Mouse (Mus musculus): ENCODE data around the gene Polr3gl.
A peak's percentile ranks its signal among the peaks of the same experiment; 100 is the strongest.
"Not testable (repeated sequence)": the region's sequence is repeated elsewhere in the genome, so short reads cannot be mapped to it uniquely, and the experiment has no call there.

The Polr3gl gene

DNA sequence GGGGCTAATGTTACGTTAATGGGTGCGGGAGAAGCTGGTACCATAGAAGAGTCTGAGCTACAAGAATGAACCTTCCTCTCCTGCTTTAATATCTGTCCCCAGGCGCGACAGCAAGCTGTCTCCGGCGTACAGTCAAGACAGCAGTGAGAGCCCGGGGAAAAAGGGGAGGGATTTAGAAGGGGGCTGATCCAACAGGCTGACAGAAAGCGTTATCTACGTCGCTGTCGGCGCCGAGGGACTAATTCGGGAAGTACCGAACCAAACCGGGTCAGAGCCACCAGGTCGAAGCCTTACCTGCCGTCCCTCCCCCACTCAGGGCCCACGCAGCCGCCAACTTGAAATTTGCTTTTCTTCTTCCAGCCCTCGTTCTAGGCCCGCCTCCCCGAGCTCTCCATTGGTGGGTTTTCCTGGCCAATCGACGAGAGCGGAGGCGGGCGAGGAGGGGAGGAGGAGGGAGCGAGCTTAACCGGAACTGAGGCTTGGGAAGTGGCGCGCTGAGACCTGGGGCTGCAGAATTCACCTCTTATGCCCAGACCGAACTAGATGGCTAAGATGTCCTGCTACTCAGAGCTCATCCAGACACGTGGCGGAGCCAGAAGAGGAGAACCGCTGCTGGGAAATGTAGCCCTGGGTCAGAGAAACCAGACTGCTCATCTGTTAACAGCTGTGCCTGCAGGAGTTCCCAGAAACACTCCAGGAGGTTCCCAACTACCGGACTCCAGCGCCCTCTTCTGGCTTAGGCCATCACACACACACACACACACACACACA lies at the start of gene Polr3gl:
Polr3gl (minus strand) TSS at position 392 of the 771 bp plus-strand sequence.
- DNase-seq (ENCODE audit: low spot score), result peak; percentile 95

DNA sequence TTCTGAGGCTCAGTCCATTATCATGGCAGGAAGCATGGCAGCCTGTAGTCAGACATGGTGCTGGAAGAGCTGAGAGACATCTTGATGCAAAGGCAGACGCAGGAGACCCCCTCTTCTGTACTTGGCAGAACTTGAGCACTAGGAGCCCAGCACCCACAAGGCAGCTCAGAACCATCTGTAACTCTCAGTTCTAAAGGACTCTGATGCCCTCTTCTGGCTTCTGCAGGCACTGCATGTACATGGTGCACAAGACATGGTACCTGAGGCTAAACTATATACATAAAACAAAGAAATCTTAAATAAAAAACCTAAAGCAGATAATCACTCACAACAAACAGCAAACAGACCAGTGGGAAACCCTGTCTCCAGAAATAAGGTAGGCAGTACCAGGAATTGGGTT lies 45.2 kb upstream of the Polr3gl start:
- peak; percentile 61 for DNase-seq (ENCODE audit: low spot score)

DNA sequence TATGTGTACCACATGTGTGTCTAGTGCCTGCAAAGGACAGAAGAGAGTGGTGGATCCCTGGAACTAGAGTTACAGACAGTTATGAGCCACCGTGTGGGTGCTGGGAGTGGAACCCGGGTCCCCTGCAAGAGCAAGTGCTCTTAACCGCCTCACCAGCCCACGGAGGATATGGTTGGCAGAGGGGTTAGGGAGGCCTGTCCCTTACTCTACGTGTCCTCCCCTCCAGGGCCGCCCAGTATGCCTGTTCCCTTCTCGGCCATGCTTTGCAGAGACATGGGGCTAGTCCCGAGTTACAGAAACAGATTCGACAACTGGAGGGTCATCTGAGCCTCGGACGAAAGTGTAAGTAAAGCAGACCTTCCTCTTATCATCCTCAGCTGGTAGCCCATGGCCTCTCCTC lies 42.5 kb upstream of the Polr3gl start:
- DNase-seq (ENCODE audit: low spot score), result no peak

DNA sequence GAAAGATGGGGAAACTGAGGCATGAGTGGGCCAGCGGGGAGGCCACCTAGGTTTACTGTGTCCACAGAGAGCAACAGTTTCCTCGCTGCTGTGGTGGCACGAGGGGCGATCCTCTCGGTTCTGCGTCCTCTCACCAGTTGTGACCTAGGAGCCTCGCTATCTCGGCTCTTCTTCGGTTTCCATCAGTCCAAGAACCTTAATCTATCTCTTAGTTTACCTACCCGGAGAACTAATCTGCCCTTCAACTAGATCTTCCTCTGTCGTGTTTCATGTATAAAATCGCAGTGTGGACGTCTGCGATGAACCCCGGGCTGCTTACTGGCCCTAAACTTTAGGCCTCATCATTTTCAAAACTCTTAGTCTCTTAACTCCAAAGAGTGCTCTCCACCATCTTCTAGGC lies 41.9 kb upstream of the Polr3gl start:
- peak; percentile 27 for DNase-seq (ENCODE audit: low spot score)

DNA sequence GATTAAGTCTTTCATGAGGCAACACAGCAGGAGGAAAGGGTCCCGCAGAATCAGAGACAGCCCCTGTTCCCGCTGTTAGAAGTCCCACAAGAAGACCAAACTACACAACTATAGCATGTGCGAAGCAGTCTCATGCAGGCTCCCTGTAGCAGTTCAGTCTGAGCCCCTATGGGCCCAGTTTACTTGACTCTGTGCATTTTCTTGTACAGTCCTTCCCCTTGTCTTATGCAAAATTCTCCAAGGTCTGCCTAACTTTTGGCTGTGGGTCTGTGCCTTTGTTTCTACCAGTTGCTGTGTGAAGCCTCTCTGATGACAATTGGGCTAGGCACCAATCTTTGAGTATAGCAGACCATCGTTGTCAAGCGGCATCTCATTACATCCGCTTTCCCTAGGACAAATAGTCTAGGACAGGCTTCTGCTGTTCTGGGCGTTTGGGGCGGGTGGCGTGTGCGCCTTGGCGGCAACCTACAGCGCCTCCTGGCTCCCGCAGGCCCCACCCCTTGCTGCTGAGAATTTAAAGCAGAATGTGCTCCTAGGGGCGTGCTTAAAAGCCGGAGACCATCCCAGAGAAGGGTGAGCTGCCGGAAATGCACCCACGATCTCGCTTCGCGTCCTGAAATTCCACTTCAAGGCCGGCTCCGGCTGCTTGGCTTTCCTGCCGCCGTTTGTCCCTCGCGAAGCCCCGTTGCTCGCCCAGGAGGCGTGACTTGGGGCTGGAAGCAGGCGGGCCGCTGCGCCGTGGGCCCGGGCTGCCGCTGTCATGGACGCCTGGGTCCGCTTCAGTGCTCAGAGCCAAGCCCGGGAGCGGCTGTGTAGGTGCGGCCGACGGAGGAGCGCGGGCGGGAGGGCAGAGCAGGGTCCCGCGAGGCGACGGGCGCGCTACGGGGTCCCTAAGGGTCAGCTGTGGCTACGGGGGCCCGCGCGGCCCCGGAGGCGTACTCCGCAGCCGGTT lies 41.2 kb upstream of the Polr3gl start, which contains the start of the genes Pex11b and Gm42957:
Pex11b (plus strand) TSS at position 449 of the 952 bp plus-strand sequence.
Gm42957 (plus strand) TSS at position 547 of the 952 bp plus-strand sequence.
- peak; percentile 91 for DNase-seq (ENCODE audit: low spot score)

DNA sequence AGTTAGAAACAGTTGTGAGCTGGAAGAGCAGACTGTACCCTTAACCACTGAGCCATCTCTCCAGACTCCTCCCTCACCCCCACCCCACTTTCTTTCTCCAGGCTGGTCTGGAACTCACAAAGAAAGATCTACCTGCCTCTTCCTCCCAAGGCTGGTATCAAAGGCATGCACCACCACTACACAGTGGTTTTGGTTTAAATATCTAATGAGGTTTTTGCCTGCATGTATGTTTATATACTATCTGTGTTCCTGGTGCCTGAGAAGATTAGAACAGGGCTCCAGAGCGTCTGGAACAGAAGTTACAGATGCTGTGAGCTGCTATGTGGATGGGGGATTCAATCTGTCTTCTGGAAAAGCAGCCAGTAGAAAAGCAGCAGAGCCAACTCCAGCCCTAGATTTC lies 40.0 kb upstream of the Polr3gl start:
- no peak for DNase-seq (ENCODE audit: low spot score)

DNA sequence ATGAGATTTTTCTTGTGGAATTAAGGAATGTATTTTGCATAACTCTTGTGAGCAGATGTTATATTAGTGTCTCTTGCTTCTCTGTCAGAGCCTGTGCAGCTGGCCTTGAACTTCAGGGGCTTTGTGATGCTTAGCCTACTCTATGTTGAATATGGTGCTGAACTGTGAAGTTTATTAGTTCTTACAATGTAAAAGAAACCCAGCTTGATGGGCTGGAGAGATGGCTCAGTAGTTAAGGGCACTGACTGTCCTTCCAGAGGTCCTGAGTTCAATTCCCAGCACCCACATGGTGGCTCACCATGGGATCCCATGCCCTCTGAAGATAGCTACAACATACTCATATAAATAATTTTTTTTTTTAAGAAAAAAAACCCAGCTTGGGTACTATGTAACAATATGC lies 38.1 kb upstream of the Polr3gl start:
- DNase-seq (ENCODE audit: low spot score), result no peak

DNA sequence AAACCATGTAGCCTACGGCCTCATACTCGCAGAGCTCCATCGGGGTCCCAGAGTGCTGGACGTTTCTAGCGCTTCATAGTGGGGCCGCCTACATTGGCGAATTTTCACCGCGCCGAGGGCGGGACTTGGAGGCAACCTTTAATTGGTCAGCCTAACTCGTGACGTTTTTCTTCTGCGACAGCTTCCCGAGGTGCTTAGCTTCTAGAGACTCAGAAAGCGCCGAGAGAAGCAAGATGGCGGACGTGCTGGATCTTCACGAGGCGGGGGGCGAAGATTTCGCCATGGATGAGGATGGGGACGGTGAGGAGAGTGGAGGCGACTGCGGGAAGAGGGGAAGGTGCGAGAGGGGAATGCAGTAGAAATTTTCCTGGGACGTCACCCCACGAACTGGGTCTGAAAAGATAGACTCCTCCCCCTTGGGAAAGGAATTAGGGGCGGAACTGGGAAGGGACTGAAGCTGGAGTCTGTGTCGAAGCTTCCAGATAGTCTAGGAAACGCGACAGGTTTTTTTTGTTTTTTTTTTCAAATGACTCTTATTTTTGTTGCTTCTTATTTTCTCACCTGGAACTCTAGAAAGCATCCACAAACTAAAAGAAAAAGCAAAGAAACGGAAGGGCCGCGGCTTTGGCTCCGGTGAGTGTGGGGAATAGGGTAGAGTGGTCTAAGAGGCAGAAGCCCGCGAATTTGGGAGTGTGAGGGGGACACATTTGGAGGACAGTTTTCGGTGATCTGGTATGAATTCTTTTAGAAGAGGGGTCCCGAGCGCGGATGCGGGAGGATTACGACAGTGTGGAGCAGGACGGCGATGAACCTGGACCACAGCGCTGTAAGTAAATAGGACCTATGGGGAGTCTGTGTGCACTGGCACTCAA lies 36.0 kb upstream of the Polr3gl start, which contains the start of gene Rbm8a:
Rbm8a (plus strand) TSS at position 205 of the 872 bp plus-strand sequence.
- DNase-seq (ENCODE audit: low spot score), result peak; percentile 99

DNA sequence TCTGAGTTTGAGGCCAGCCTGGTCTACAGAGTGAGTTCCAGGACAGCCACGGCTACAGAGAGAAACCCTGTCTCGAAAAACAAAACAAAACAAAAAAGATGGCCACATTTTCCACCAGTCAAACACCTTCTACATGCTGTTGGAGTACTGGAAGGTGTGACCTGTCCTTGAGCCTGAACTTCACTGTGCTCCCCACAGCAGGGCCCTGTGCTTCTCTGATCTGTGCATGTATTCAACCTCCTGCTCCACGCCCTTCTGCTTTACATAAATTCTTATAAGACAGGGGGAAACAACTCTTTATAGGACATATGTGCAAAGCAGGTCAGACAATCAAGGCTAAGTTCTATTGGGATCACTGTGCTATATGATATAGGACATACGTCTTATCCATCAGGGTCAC lies 29.2 kb upstream of the Polr3gl start:
- DNase-seq (ENCODE audit: low spot score), result no peak

DNA sequence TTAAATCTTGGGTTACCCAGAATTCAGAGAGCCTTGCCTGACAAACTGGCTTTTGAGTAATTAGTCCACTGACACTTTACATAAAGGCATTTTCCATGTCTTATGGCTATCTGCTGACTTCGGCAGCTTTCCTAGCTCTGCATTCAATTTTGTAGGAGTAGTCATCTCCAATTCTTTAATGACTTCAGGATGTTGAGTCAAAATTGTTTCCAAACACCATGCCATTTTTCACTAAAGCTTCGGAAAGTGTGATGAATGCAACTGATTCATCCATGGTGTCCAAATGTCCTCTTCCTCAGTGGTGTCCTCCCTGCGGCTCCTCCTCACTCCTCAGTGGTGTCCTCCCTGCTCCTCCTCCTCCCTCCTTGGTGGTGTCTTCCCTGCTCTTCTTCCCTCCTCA lies 24.0 kb upstream of the Polr3gl start:
- DNase-seq (ENCODE audit: low spot score), result no peak

DNA sequence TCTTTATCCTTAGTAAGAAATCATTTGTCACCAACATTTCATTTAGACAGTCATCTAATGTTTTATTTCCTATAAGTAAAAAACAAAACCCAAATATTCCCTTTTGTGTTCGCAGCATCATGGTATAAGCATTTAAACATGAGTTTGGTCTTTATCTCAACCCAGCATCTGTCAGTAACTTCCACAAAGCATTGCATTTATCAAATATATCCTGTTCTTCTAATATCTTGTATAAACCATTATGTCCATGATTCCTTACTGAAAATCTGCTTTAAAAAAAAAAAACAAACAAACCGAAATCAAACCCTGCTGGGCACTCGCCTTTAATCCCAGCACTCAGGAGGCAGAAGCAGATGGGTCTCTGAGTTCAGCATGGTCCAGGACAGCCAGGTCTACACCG lies 12.6 kb upstream of the Polr3gl start:
- no peak for DNase-seq (ENCODE audit: low spot score)

DNA sequence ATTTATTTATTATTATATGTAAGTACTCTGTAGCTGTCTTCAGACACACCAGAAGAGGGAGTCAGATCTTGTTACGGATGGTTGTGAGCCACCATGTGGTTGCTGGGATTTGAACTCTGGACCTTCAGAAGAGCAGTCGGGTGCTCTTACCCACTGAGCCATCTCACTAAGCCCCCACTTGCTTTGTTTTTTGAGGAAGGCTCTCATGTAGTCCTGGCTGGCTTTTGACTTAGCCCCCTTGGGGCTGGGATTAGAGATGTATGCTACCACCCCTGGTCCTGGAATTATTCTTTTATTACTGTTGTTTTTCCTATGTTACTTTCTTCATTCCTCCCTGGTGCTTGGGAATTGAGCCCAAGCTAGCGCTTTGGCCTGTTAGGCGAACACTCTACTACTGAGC lies 12.0 kb upstream of the Polr3gl start:
- not testable (repeated sequence) for DNase-seq (ENCODE audit: low spot score)

DNA sequence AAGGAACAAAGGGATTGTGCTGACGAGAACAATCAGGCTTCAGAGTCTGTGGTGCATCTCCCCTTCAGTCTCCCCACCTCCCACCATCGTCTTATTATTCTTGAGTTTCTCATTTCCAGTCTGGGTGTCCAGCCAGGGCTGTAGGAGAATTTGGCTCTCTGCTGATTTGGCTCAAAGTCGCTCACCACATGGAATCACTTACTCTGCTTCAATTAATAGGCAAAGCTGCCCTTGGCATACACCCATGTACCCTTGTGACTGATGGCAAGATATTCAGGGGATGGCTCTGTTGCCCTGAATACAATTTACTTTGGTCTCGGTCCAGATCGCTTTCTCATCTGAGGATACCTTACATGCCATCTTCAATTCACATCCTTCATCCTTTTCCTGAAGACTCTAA lies 9.3 kb upstream of the Polr3gl start:
- DNase-seq (ENCODE audit: low spot score), result peak; percentile 64

DNA sequence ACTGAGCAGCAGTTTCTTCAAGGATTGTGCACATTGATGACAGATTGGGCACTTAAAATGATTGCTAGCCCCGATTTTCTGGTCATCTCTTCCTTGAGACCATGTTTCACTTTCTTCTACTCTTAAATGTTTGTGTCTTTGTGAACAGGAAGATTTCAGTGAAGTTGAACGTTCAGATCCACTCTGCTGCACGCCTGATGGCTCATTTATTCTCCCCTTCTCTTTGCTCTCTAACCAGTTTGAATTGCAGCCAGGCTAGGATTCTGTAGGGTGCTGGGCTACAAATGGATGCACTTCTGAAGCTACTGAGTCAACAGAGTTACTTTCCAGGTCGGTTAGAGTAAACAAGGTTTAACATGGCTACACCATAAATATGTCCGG lies 8.7 kb upstream of the Polr3gl start:
- no peak for DNase-seq (ENCODE audit: low spot score)

DNA sequence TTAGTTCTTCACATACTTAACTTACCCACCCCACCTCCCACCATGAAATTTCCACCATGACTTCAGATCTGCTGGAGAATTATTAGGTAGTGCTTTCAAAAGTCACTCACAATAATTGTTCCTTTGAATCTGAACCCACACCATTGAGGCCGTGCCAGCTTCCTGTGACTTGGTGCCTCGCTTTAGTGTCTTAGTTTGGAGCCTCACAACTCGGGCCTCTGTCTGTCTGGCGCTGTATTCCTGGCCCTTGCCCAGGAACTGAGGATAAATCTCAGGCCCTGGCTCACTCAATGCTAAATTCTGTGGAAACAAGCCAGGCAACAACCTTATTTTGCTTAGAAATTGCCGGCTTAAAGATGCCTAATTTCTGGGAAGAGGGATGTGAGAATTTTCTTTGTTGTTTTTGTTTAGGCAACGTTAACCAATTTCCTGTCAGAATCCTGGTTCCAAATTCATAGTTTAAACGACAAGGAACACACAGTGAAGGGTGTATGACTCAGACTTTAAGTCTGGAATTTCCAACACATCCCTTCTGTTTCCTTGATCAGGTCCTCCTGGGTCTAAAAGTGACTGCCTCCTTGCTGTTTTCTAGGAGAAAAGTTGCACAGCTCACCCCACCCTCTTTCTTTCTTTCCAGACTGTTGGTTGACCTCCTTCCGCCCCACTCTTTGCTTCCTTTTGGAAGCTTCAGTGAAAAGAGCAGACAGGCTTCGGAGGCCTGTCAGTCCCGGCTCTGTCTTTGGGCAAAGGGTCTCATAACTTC lies 8.1 kb upstream of the Polr3gl start:
- no peak for DNase-seq (ENCODE audit: low spot score)

DNA sequence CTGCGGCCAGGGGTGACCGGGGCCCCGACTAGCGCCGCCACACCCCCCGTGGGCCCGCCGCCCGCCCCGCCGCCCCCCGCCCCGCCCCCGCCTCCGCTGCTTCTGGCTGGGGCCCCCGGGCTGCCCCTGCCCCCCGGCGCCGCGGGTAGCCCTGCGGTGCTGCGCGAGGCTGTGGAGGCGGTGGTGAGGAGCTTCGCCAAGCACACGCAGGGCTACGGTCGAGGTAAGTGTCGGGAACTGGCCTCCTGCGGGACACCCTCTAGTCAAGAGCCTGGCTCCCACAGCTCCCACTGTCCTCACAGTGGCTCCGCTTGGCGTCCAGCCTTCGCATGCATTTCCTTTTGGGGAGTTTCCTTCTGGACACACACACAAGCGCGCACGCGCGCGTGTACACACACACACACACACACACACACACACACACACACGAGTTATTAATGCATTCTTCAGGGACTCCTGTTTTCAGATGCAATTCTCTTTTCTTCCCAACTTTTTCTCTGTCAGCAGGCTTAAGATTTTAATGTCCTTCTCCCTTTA lies 7.3 kb upstream of the Polr3gl start:
- peak; percentile 78 for DNase-seq (ENCODE audit: low spot score)

DNA sequence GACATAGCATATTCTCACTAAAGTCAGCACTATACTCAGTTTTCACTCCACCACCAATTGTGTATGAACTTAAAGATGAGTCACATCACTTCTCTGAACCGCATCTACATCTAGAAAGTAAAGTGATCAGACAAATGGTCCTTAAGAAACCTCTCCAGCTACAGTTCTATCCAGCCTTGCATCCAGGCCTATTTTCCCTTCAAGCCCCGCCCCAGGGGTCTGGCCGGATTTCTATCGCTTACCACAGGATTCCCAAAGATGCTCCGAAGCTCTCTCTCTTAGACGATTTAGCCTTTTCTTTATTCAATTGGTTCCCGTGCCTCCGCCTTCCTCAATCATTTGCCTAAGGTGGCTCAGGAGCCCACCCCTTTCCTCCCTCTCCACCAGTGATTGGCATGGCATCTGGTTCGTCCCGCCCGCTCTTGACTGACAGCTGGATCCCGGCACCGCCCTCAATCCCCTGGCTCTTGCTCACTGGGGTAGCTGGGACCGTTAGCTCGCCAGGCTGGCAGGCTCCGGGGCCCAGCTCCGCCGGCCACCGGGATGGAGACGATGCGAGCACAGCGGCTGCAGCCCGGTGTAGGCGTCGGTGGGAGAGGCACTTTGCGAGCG lies 6.8 kb upstream of the Polr3gl start, which contains the start of gene Lix1l:
Lix1l (plus strand) TSS at position 511 of the 612 bp plus-strand sequence.
- peak; percentile 97 for DNase-seq (ENCODE audit: low spot score)

DNA sequence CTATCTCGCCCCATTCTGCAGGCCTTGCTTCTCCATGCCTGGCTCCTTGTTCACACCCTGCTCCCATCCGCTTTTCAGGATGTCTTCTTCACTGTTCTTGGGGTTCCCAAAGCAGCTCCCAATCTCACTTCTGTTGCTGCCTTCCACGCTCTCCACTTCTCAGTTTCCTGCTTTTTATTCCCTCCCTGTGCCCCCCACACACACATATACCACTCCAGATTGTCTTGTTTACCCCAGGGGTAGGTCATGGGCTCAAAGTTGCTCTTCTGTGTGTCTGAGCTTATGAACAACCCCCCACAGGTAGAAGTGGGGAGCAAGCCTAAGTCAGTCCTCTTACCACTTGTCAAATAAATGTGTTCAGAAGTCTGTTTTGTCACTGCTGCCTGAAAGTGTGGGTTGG lies 5.4 kb upstream of the Polr3gl start:
- DNase-seq (ENCODE audit: low spot score), result no peak

DNA sequence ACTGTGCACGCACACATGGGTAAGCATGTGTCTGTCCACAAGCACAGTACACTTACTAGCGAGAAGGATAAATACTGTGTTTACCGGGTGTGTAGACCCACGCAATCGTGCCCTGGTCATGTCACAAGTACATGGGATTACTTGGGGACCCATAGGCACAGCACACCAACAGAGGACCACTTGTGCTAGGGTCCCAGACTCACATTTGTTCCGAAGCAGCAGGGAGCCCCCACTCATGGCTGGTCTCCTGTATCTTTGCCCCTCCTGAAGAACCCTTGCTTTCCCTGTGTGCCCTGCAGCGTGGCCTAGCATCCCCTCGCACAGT lies 5.0 kb upstream of the Polr3gl start:
- no peak for DNase-seq (ENCODE audit: low spot score)
